Mouse (Mus musculus): ENCODE results near the gene Ptpru.

Gene Ptpru

GRCm38 (mm10) chr4:131786800-131787199 is 51.3 kb downstream of the Ptpru start:
- no peak for DNase-seq (ENCODE audit: low read depth, low spot score)

GRCm38 (mm10) chr4:131784034-131784433 is 54.1 kb downstream of the Ptpru start:
- DNase-seq (ENCODE audit: low read depth, low spot score): peak; percentile 68

GRCm38 (mm10) chr4:131781023-131781422 is 57.1 kb downstream of the Ptpru start:
- peak; percentile 53 for DNase-seq (ENCODE audit: low read depth, low spot score)

- DNase-seq (ENCODE audit: low read depth, low spot score): peak; percentile 86
Observed at GRCm38 (mm10) chr4:131778616-131779275, 59.3 kb downstream of the Ptpru start.

- DNase-seq (ENCODE audit: low read depth, low spot score): no peak
Observed at GRCm38 (mm10) chr4:131771384-131771783, 66.7 kb downstream of the Ptpru start.

- DNase-seq (ENCODE audit: low read depth, low spot score): peak; percentile 68
Observed at GRCm38 (mm10) chr4:131763911-131764310, 74.2 kb downstream of the Ptpru start.

GRCm38 (mm10) chr4:131763479-131763878 is 74.6 kb downstream of the Ptpru start:
- no peak for DNase-seq (ENCODE audit: low read depth, low spot score)

- peak; percentile 81 for DNase-seq (ENCODE audit: low read depth, low spot score)
Observed at GRCm38 (mm10) chr4:131762211-131762784, 75.8 kb downstream of the Ptpru start.

GRCm38 (mm10) chr4:131752204-131752837 is 85.8 kb downstream of the Ptpru start:
- DNase-seq (ENCODE audit: low read depth, low spot score): peak; percentile 52

GRCm38 (mm10) chr4:131751561-131751960 is 86.5 kb downstream of the Ptpru start:
- DNase-seq (ENCODE audit: low read depth, low spot score): peak; percentile 78

- no peak for DNase-seq (ENCODE audit: low read depth, low spot score)
Observed at GRCm38 (mm10) chr4:131749802-131750201, 88.3 kb downstream of the Ptpru start.

- DNase-seq (ENCODE audit: low read depth, low spot score): no peak
Observed at GRCm38 (mm10) chr4:131744685-131745043, 93.4 kb downstream of the Ptpru start.

- DNase-seq (ENCODE audit: low read depth, low spot score): no peak
Observed at GRCm38 (mm10) chr4:131743831-131744684, 94.0 kb downstream of the Ptpru start.

- no peak for DNase-seq (ENCODE audit: low read depth, low spot score)
Observed at GRCm38 (mm10) chr4:131743031-131743430, 95.1 kb downstream of the Ptpru start.

GRCm38 (mm10) chr4:131740621-131741020 is 97.5 kb downstream of the Ptpru start:
- no peak for DNase-seq (ENCODE audit: low read depth, low spot score)

GRCm38 (mm10) chr4:131728628-131729027 is 109.5 kb downstream of the Ptpru start:
- no peak for DNase-seq (ENCODE audit: low read depth, low spot score)

GRCm38 (mm10) chr4:131723415-131724080 is 114.5 kb downstream of the Ptpru start:
- peak; percentile 75 for DNase-seq (ENCODE audit: low read depth, low spot score)

- DNase-seq (ENCODE audit: low read depth, low spot score): peak; percentile 29
Observed at GRCm38 (mm10) chr4:131722121-131722841, 115.8 kb downstream of the Ptpru start.

- peak; percentile 83 for DNase-seq (ENCODE audit: low read depth, low spot score)
Observed at GRCm38 (mm10) chr4:131719151-131719550, 118.9 kb downstream of the Ptpru start.

Data from brain, adult 2 months (tissue).